In genomic region chr8:11780641-11781040, GRCm38 (mm10) we compare ENCODE assay signal across 13 mouse cellular contexts. TPM values are rescaled to one million over a fixed set of nuclear protein-coding genes. Genes with fewer than 3 reads are reported as not detected.
A peak's percentile ranks its signal among the peaks of the same experiment; 100 is the strongest.
DNase-seq lines count a peak whose midpoint lies in the region; ATAC-seq and TF ChIP-seq lines count a peak whose summit lies in the region.
"Had no signal": no experiment of that assay in that cellular context is flagged by ENCODE, and none has a peak within 500 bp of the region (broad histone marks: within the 10 kb centered on the region; RNA-seq: fewer than 3 reads in every experiment).

No protein-coding gene starts in this region.

- TF ChIP-seq POLR2A in heart, adult 2 months (IDR thresholded peaks at IDR 0.05; ENCODE audit: insufficient read depth, low read depth, low read length) = no peak

- intact Hi-C loops in heart, adult 2 months (cut with DNase I) = no loop called here

- WGBS in heart, adult 2 months = 32% methylated on average over 4 of the region's 4 CpGs
- WGBS in kidney, postnatal 0 days = 87% methylated on average over 4 of the region's 4 CpGs
- 79% methylated on average over 4 of the region's 4 CpGs for WGBS in embryonic facial prominence, embryonic 13.5 days

- H3K9ac ChIP-seq in heart, adult 2 months (ENCODE audit: low read depth, low read length) = no peak overlapping the region
- H3K9ac ChIP-seq in kidney, postnatal 0 days (ENCODE audit: low read depth, low read length) = 0 out of 2 replicates have a peak overlapping the region, but pooled peaks have one; percentile 19
- H3K9ac ChIP-seq in embryonic facial prominence, embryonic 13.5 days = no peak overlapping the region

- no peak for TF ChIP-seq CTCF in heart, adult 2 months (IDR thresholded peaks at IDR 0.05)
- no peak for TF ChIP-seq CTCF in kidney, postnatal 0 days (IDR thresholded peaks at IDR 0.05; ENCODE audit: low read depth)

- DNase-seq in heart, adult 2 months = no peak
- DNase-seq in heart, adult 8-10 months (ENCODE audit: low spot score) = no peak
- no peak for DNase-seq in kidney, postnatal 0 days (ENCODE audit: low spot score)
- no peak for DNase-seq in kidney, postnatal 14 days
- no peak for DNase-seq in layer of hippocampus, adult 18-20 months (ENCODE audit: low spot score in 2 of 2)
- DNase-seq in embryo, embryonic 11 days = no peak
- DNase-seq: spleen, adult 18-20 months; thymus, postnatal 4 days had no signal

- H3K4me1 ChIP-seq in heart, adult 2 months (ENCODE audit: control insufficient read depth, insufficient read depth, low read length) = peaks cover 38% of the 10 kb centered on the region
- H3K4me1 ChIP-seq in kidney, postnatal 0 days (replicated peaks; ENCODE audit: insufficient read depth, low read length) = peaks cover 17% of the 10 kb centered on the region; the same call in 1 of the 2 replicates
- H3K4me1 ChIP-seq in brown adipose tissue, adult 24 weeks (ENCODE audit: control insufficient read depth, insufficient read depth, insufficient read length, low read length) = peaks cover 22% of the 10 kb centered on the region
- peaks cover 31% of the 10 kb centered on the region for H3K4me1 ChIP-seq in embryonic facial prominence, embryonic 13.5 days

- peaks cover 2% of the 10 kb centered on the region for H3K36me3 ChIP-seq in heart, adult 2 months (ENCODE audit: control insufficient read depth, insufficient read depth, low read length)
- peaks cover 22% of the 10 kb centered on the region for H3K36me3 ChIP-seq in kidney, postnatal 0 days (ENCODE audit: insufficient read depth, low read length)
- peaks cover 39% of the 10 kb centered on the region for H3K36me3 ChIP-seq in embryonic facial prominence, embryonic 13.5 days

- no peaks in the 10 kb centered on the region for H3K9me3 ChIP-seq in kidney, postnatal 0 days (replicated peaks; ENCODE audit: low read length)
- H3K9me3 ChIP-seq in embryonic facial prominence, embryonic 13.5 days = no peaks in the 10 kb centered on the region

- peak overlapping the region; percentile 39 for H3K4me2 ChIP-seq in kidney, postnatal 0 days (ENCODE audit: low read length)
- peak overlapping the region; percentile 31 for H3K4me2 ChIP-seq in embryonic facial prominence, embryonic 13.5 days

- peak overlapping the region; percentile 13; the same call in 1 of the 2 replicates for H3K27ac ChIP-seq in heart, adult 2 months
- H3K27ac ChIP-seq in kidney, postnatal 0 days = no peak overlapping the region
- peak overlapping the region; percentile 36; the same call in 1 of the 2 replicates for H3K27ac ChIP-seq in brown adipose tissue, adult 24 weeks (replicated peaks; ENCODE audit: low read depth, low read length)
- no peak overlapping the region for H3K27ac ChIP-seq in embryonic facial prominence, embryonic 13.5 days

- ATAC-seq in kidney, postnatal 0 days (replicated peaks; ENCODE audit: low FRiP score, low read depth) = no peak
- ATAC-seq in embryonic facial prominence, embryonic 13.5 days (ENCODE audit: insufficient number of reproducible peaks, insufficient read depth, low FRiP score, low TSS enrichment, low read depth) = no peak

- TF ChIP-seq EP300 in heart, adult 2 months (IDR thresholded peaks at IDR 0.05; ENCODE audit: insufficient read depth, low read depth, low read length) = no peak

- peak overlapping the region; percentile 35 for H3K4me3 ChIP-seq in heart, adult 2 months
- H3K4me3 ChIP-seq in kidney, postnatal 0 days (replicated peaks; ENCODE audit: low read depth, low read length) = peak overlapping the region; percentile 26
- peak overlapping the region; percentile 46 for H3K4me3 ChIP-seq in brown adipose tissue, adult 24 weeks (ENCODE audit: insufficient read depth, low read depth, low read length)
- 0 out of 2 replicates have a peak overlapping the region, but pooled peaks have one; percentile 12 for H3K4me3 ChIP-seq in embryonic facial prominence, embryonic 13.5 days

- H3K27me3 ChIP-seq in heart, adult 2 months (ENCODE audit: control insufficient read depth, insufficient read depth, low read length) = no peaks in the 10 kb centered on the region
- H3K27me3 ChIP-seq in kidney, postnatal 0 days (ENCODE audit: insufficient read depth, low read length) = no peaks in the 10 kb centered on the region
- no peaks in the 10 kb centered on the region for H3K27me3 ChIP-seq in embryonic facial prominence, embryonic 13.5 days

- H3K79me2 ChIP-seq in heart, adult 2 months (replicated peaks; ENCODE audit: control insufficient read depth, insufficient read depth, low read length) = peaks cover 9% of the 10 kb centered on the region

RNA-seq across cellular contexts. Expression of gene Arhgef7, which starts 53.1 kb away (rescaled TPM):
- 100 to 1,000 TPM; 114 to 117 TPM for total RNA-seq in heart, adult 2 months (2021)
- polyA plus RNA-seq in heart, adult 2 months (2012; rRNA removed) = 59.7 and 68.7 TPM in 2 replicates
- total RNA-seq in heart, adult 8-10 months (2022) = 100 to 1,000 TPM in 3 of 4 experiments, 10 to 100 TPM in 1; 93.9 to 119 (median 111) TPM
- 27.3 and 29.0 TPM in 2 replicates for polyA plus RNA-seq in kidney, postnatal 0 days (2015; fragmentation: Nextera tagmentation; extraction: Ambion mirVana)
- 14.8 and 17.4 TPM in 2 replicates for polyA plus RNA-seq in brown adipose tissue, adult 24 weeks (2012; ENCODE audit: insufficient read depth, insufficient read length, missing spikeins)
- 43.4 and 48.5 TPM in 2 replicates for polyA plus RNA-seq in embryonic facial prominence, embryonic 13.5 days (2015; fragmentation: Nextera tagmentation; extraction: Ambion mirVana)
- total RNA-seq in layer of hippocampus, adult 18-20 months (2021) = 100 to 1,000 TPM; 107 to 109 TPM

RNA-seq across cellular contexts. Expression of gene Tex29, which starts 59.6 kb away (rescaled TPM):
- total RNA-seq in heart, adult 2 months (2021) = not detected
- polyA plus RNA-seq in heart, adult 2 months (2012; rRNA removed) = 0.38 TPM in 1 of 2 replicates, not detected in the other
- not detected for total RNA-seq in heart, adult 8-10 months (2022)
- 1.5 TPM in 2 replicates for polyA plus RNA-seq in kidney, postnatal 0 days (2015; fragmentation: Nextera tagmentation; extraction: Ambion mirVana)
- polyA plus RNA-seq in brown adipose tissue, adult 24 weeks (2012; ENCODE audit: insufficient read depth, insufficient read length, missing spikeins) = not detected in 2 replicates
- not detected in 2 replicates for polyA plus RNA-seq in embryonic facial prominence, embryonic 13.5 days (2015; fragmentation: Nextera tagmentation; extraction: Ambion mirVana)
- under 1 TPM in 1 of 2 experiments, not detected in 1; 0.58 TPM for total RNA-seq in layer of hippocampus, adult 18-20 months (2021)
- total RNA-seq: hematopoietic stem cell, adult 5-6 weeks; left cerebral cortex, adult 8-10 months; neutrophil, adult 5-6 weeks had no signal

Comparison
In these comparisons a context has a peak if more than half of its experiments do, and no peak if none do; other contexts are left out.
1. H3K27ac ChIP-seq: peak in heart, adult 2 months (single experiment) and brown adipose tissue, adult 24 weeks (single experiment); none in kidney, postnatal 0 days (single experiment) and embryonic facial prominence, embryonic 13.5 days (single experiment).
2. Peak in every context shown above with its lines, with median percentiles within 50 percentile points of each other: H3K4me3 ChIP-seq.